Mouse (Mus musculus): ENCODE results near the gene Scai. TPM values are rescaled to one million over a fixed set of nuclear protein-coding genes. Genes with fewer than 3 reads are reported as not detected.

The Scai gene
- polyA plus RNA-seq, 1 experiment from 2014 or later = 1.4 TPM

- Histone ChIP-seq H3K9ac (ENCODE audit: low read depth, low read length) (peak within 1 kb of the TSS; percentile 84), H3K4me3 (ENCODE audit: low read depth, low read length) (peak within 1 kb of the TSS; percentile 73), H3K36me3 (ENCODE audit: control insufficient read depth, insufficient read depth) (0 out of 2 replicates have a peak, but pooled peaks cover 2% of the 10 kb centered on the region), H3K27me3 (ENCODE audit: control insufficient read depth, insufficient read depth, low read depth, low read length) (no peaks in the 10 kb centered on the region), H3K4me2 (ENCODE audit: low read depth, low read length) (peak within 1 kb of the TSS; percentile 73), H3K4me1 (ENCODE audit: control insufficient read depth, low read depth, low read length) (peaks cover 2% of the 10 kb centered on the region; the same call in 1 of the 2 replicates), H3K9me3 (replicated peaks; ENCODE audit: control insufficient read depth, low read length) (no peaks in the 10 kb centered on the region), H3K27ac (ENCODE audit: low read length) (peak within 1 kb of the TSS; percentile 96)
- ATAC-seq (ENCODE audit: low read depth) = peak; percentile 96
- under 1% methylated on average over 50 of the region's 50 CpGs for WGBS (ENCODE audit: insufficient replicate concordance)
Observed at GRCm38 (mm10) chr2:39065400-39065987, 125.0 kb downstream of the Scai start, which contains the start of gene Golga1. Golga1 (minus strand) TSS chr2:39065541.

- WGBS (ENCODE audit: insufficient replicate concordance) = under 1% methylated on average over 25 of the region's 25 CpGs
- H3K36me3 ChIP-seq (ENCODE audit: control insufficient read depth, insufficient read depth) = 0 out of 2 replicates have a peak, but pooled peaks cover 2% of the 10 kb centered on the region
- H3K4me1 ChIP-seq (ENCODE audit: control insufficient read depth, low read depth, low read length) = peaks cover 2% of the 10 kb centered on the region; the same call in 1 of the 2 replicates
- no peaks in the 10 kb centered on the region for H3K9me3 ChIP-seq (replicated peaks; ENCODE audit: control insufficient read depth, low read length)
- H3K4me2 ChIP-seq (ENCODE audit: low read depth, low read length) = peak overlapping the region; percentile 73
- peak; percentile 77 for ATAC-seq (ENCODE audit: low read depth)
- H3K4me3 ChIP-seq (ENCODE audit: low read depth, low read length) = peak overlapping the region; percentile 73
- H3K9ac ChIP-seq (ENCODE audit: low read depth, low read length) = peak overlapping the region; percentile 84
- peak overlapping the region; percentile 96 for H3K27ac ChIP-seq (ENCODE audit: low read length)
- H3K27me3 ChIP-seq (ENCODE audit: control insufficient read depth, insufficient read depth, low read depth, low read length) = no peaks in the 10 kb centered on the region
Observed at GRCm38 (mm10) chr2:39064687-39065399, 125.7 kb downstream of the Scai start.

GRCm38 (mm10) chr2:39048515-39048914, 142.0 kb downstream of the Scai start:
- no peak overlapping the region for H3K4me3 ChIP-seq (ENCODE audit: low read depth, low read length)

GRCm38 (mm10) chr2:39040215-39040614, 150.3 kb downstream of the Scai start:
- H3K9ac ChIP-seq (ENCODE audit: low read depth, low read length) = no peak overlapping the region
- H3K27me3 ChIP-seq (ENCODE audit: control insufficient read depth, insufficient read depth, low read depth, low read length) = no peaks in the 10 kb centered on the region
- H3K27ac ChIP-seq (ENCODE audit: low read length) = no peak overlapping the region
- 83% methylated on average over 1 of the region's 1 CpGs for WGBS (ENCODE audit: insufficient replicate concordance)
- no peak overlapping the region for H3K4me3 ChIP-seq (ENCODE audit: low read depth, low read length)
- peaks cover 22% of the 10 kb centered on the region for H3K36me3 ChIP-seq (ENCODE audit: control insufficient read depth, insufficient read depth)
- no peaks in the 10 kb centered on the region for H3K4me1 ChIP-seq (ENCODE audit: control insufficient read depth, low read depth, low read length)
- no peak for ATAC-seq (ENCODE audit: low read depth)
- H3K9me3 ChIP-seq (replicated peaks; ENCODE audit: control insufficient read depth, low read length) = no peaks in the 10 kb centered on the region
- no peak overlapping the region for H3K4me2 ChIP-seq (ENCODE audit: low read depth, low read length)

More at GRCm38 (mm10) chr2:39048515-39048914, 142.0 kb downstream of the Scai start:
- Histone ChIP-seq H3K4me1 (ENCODE audit: control insufficient read depth, low read depth, low read length) (no peaks in the 10 kb centered on the region), H3K9ac (ENCODE audit: low read depth, low read length) (no peak overlapping the region), H3K9me3 (replicated peaks; ENCODE audit: control insufficient read depth, low read length) (no peaks in the 10 kb centered on the region), H3K27ac (ENCODE audit: low read length) (no peak overlapping the region), H3K4me2 (ENCODE audit: low read depth, low read length) (no peak overlapping the region), H3K27me3 (ENCODE audit: control insufficient read depth, insufficient read depth, low read depth, low read length) (no peaks in the 10 kb centered on the region), H3K36me3 (ENCODE audit: control insufficient read depth, insufficient read depth) (peaks cover 32% of the 10 kb centered on the region)
- no peak for ATAC-seq (ENCODE audit: low read depth)
- 86% methylated on average over 1 of the region's 1 CpGs for WGBS (ENCODE audit: insufficient replicate concordance)

- Histone ChIP-seq H3K36me3 (ENCODE audit: control insufficient read depth, insufficient read depth) (peaks cover 27% of the 10 kb centered on the region), H3K9ac (ENCODE audit: low read depth, low read length) (no peak overlapping the region), H3K4me3 (ENCODE audit: low read depth, low read length) (no peak overlapping the region), H3K27ac (ENCODE audit: low read length) (no peak overlapping the region), H3K4me1 (ENCODE audit: control insufficient read depth, low read depth, low read length) (no peaks in the 10 kb centered on the region), H3K4me2 (ENCODE audit: low read depth, low read length) (no peak overlapping the region), H3K27me3 (ENCODE audit: control insufficient read depth, insufficient read depth, low read depth, low read length) (no peaks in the 10 kb centered on the region), H3K9me3 (replicated peaks; ENCODE audit: control insufficient read depth, low read length) (no peaks in the 10 kb centered on the region)
- no peak for ATAC-seq (ENCODE audit: low read depth)
- 85% methylated on average over 1 of the region's 1 CpGs for WGBS (ENCODE audit: insufficient replicate concordance)
Observed at GRCm38 (mm10) chr2:39031611-39032010, 158.9 kb downstream of the Scai start.

GRCm38 (mm10) chr2:39020004-39020403, 170.5 kb downstream of the Scai start:
- WGBS (ENCODE audit: insufficient replicate concordance) = 69% methylated on average over 1 of the region's 1 CpGs
- no peaks in the 10 kb centered on the region for H3K9me3 ChIP-seq (replicated peaks; ENCODE audit: control insufficient read depth, low read length)
- no peaks in the 10 kb centered on the region for H3K4me1 ChIP-seq (ENCODE audit: control insufficient read depth, low read depth, low read length)
- H3K4me3 ChIP-seq (ENCODE audit: low read depth, low read length) = no peak overlapping the region
- H3K27me3 ChIP-seq (ENCODE audit: control insufficient read depth, insufficient read depth, low read depth, low read length) = no peaks in the 10 kb centered on the region
- no peak overlapping the region for H3K27ac ChIP-seq (ENCODE audit: low read length)
- no peak overlapping the region for H3K9ac ChIP-seq (ENCODE audit: low read depth, low read length)
- ATAC-seq (ENCODE audit: low read depth) = no peak
- peaks cover 50% of the 10 kb centered on the region for H3K36me3 ChIP-seq (ENCODE audit: control insufficient read depth, insufficient read depth)
- no peak overlapping the region for H3K4me2 ChIP-seq (ENCODE audit: low read depth, low read length)

GRCm38 (mm10) chr2:39016581-39016980, 174.0 kb downstream of the Scai start:
- Histone ChIP-seq H3K36me3 (ENCODE audit: control insufficient read depth, insufficient read depth) (peaks cover 44% of the 10 kb centered on the region), H3K27me3 (ENCODE audit: control insufficient read depth, insufficient read depth, low read depth, low read length) (no peaks in the 10 kb centered on the region), H3K4me1 (ENCODE audit: control insufficient read depth, low read depth, low read length) (peaks cover 6% of the 10 kb centered on the region; the same call in 1 of the 2 replicates), H3K27ac (ENCODE audit: low read length) (no peak overlapping the region), H3K4me3 (ENCODE audit: low read depth, low read length) (no peak overlapping the region), H3K9ac (ENCODE audit: low read depth, low read length) (no peak overlapping the region), H3K4me2 (ENCODE audit: low read depth, low read length) (no peak overlapping the region), H3K9me3 (replicated peaks; ENCODE audit: control insufficient read depth, low read length) (no peaks in the 10 kb centered on the region)
- WGBS (ENCODE audit: insufficient replicate concordance) = 56% methylated on average over 3 of the region's 3 CpGs
- no peak for ATAC-seq (ENCODE audit: low read depth)
